10 mouse cellular contexts compared by ENCODE assay signal in genomic region chr6:49142428-49142827, GRCm38 (mm10).
DNase-seq lines count a peak whose midpoint lies in the region; ATAC-seq lines count a peak whose summit lies in the region.
"Had no signal": no experiment of that assay in that cellular context is flagged by ENCODE, and none has a peak within 500 bp of the region (broad histone marks: within the 10 kb centered on the region; RNA-seq: fewer than 3 reads in every experiment).

No protein-coding gene starts in this region.

- no peak for ATAC-seq in CD4-positive, CD25-positive, alpha-beta regulatory T cell, adult 4 months
- no peak for ATAC-seq in liver, embryonic 11.5 days (replicated peaks; ENCODE audit: low FRiP score)
- no peak for ATAC-seq in hindbrain, embryonic 14.5 days (ENCODE audit: low FRiP score)
- no peak for ATAC-seq in forebrain, embryonic 16.5 days

- H3K4me2 ChIP-seq in liver, embryonic 11.5 days, result no peak overlapping the region
- no peak overlapping the region for H3K4me2 ChIP-seq in hindbrain, embryonic 14.5 days (replicated peaks)
- no peak overlapping the region for H3K4me2 ChIP-seq in forebrain, embryonic 16.5 days (ENCODE audit: low read length)
- H3K4me2 ChIP-seq: embryonic facial prominence, embryonic 15.5 days; neural tube, embryonic 13.5 days had no signal

- H3K36me3 ChIP-seq in liver, embryonic 11.5 days (ENCODE audit: control insufficient read depth, insufficient read depth, low read length), result no peaks in the 10 kb centered on the region
- no peaks in the 10 kb centered on the region for H3K36me3 ChIP-seq in hindbrain, embryonic 14.5 days (replicated peaks; ENCODE audit: control insufficient read depth, insufficient read depth)
- no peaks in the 10 kb centered on the region for H3K36me3 ChIP-seq in forebrain, embryonic 16.5 days (ENCODE audit: control insufficient read depth, insufficient read depth)
- H3K36me3 ChIP-seq: embryonic facial prominence, embryonic 15.5 days; neural tube, embryonic 13.5 days had no signal

- peak; percentile 25 for DNase-seq in CD4-positive, CD25-positive, alpha-beta regulatory T cell, adult 2 months (ENCODE audit: low read depth, low spot score)
- DNase-seq in liver, result peak; percentile 14
- no peak for DNase-seq in liver, embryonic 11.5 days (ENCODE audit: low spot score)
- DNase-seq in brain, adult 2 months (ENCODE audit: low read depth, low spot score), result peak; percentile 16
- DNase-seq in lung, adult 18-20 months, result peak; percentile 17 to 41
- DNase-seq in hindbrain, embryonic 14.5 days (ENCODE audit: low spot score), result no peak

- H3K4me3 ChIP-seq in liver, embryonic 11.5 days (ENCODE audit: low read depth, low read length), result no peak overlapping the region
- no peak overlapping the region for H3K4me3 ChIP-seq in hindbrain, embryonic 14.5 days (replicated peaks; ENCODE audit: low read length)
- H3K4me3 ChIP-seq in forebrain, embryonic 16.5 days (replicated peaks; ENCODE audit: low read length), result no peak overlapping the region
- H3K4me3 ChIP-seq: embryonic facial prominence, embryonic 15.5 days; neural tube, embryonic 13.5 days had no signal

- WGBS in liver, embryonic 11.5 days, result 83% methylated on average over 9 of the region's 9 CpGs
- WGBS in hindbrain, embryonic 14.5 days, result 92% methylated on average over 9 of the region's 9 CpGs
- WGBS in forebrain, embryonic 16.5 days, result 88% methylated on average over 9 of the region's 9 CpGs

- no peak overlapping the region for H3K27ac ChIP-seq in liver, embryonic 11.5 days (ENCODE audit: low read depth, low read length)
- H3K27ac ChIP-seq in hindbrain, embryonic 14.5 days, result no peak overlapping the region
- H3K27ac ChIP-seq in forebrain, embryonic 16.5 days (ENCODE audit: low read length), result no peak overlapping the region
- H3K27ac ChIP-seq: embryonic facial prominence, embryonic 15.5 days; neural tube, embryonic 13.5 days had no signal

- H3K9me3 ChIP-seq in liver, embryonic 11.5 days (ENCODE audit: control insufficient read depth, low read length), result no peaks in the 10 kb centered on the region
- no peaks in the 10 kb centered on the region for H3K9me3 ChIP-seq in hindbrain, embryonic 14.5 days (ENCODE audit: control insufficient read depth, low read length)
- no peaks in the 10 kb centered on the region for H3K9me3 ChIP-seq in forebrain, embryonic 16.5 days (ENCODE audit: control insufficient read depth, low read length)
- H3K9me3 ChIP-seq: embryonic facial prominence, embryonic 15.5 days; neural tube, embryonic 13.5 days had no signal

- no peak overlapping the region for H3K9ac ChIP-seq in liver, embryonic 11.5 days (ENCODE audit: low read depth, low read length)
- no peak overlapping the region for H3K9ac ChIP-seq in hindbrain, embryonic 14.5 days
- H3K9ac ChIP-seq in forebrain, embryonic 16.5 days (replicated peaks; ENCODE audit: low read depth, low read length), result no peak overlapping the region
- H3K9ac ChIP-seq: embryonic facial prominence, embryonic 15.5 days; neural tube, embryonic 13.5 days had no signal

- no peaks in the 10 kb centered on the region for H3K27me3 ChIP-seq in liver, embryonic 11.5 days (replicated peaks; ENCODE audit: control insufficient read depth, insufficient read depth, low read length)
- H3K27me3 ChIP-seq in hindbrain, embryonic 14.5 days (ENCODE audit: control insufficient read depth, insufficient read depth, low read length), result no peaks in the 10 kb centered on the region
- no peaks in the 10 kb centered on the region for H3K27me3 ChIP-seq in forebrain, embryonic 16.5 days (replicated peaks; ENCODE audit: control insufficient read depth, insufficient read depth, low read length)
- H3K27me3 ChIP-seq: embryonic facial prominence, embryonic 15.5 days; neural tube, embryonic 13.5 days had no signal

- peaks cover 20% of the 10 kb centered on the region for H3K4me1 ChIP-seq in liver, embryonic 11.5 days (replicated peaks; ENCODE audit: control insufficient read depth, insufficient read depth, low read length)
- H3K4me1 ChIP-seq in hindbrain, embryonic 14.5 days (replicated peaks; ENCODE audit: control insufficient read depth, insufficient read depth, low read length), result no peaks in the 10 kb centered on the region
- peaks cover 5% of the 10 kb centered on the region; the same call in 1 of the 2 replicates for H3K4me1 ChIP-seq in forebrain, embryonic 16.5 days (replicated peaks; ENCODE audit: control insufficient read depth, insufficient read depth, low read length)

Comparison
In these comparisons a context has a peak if more than half of its experiments do, and no peak if none do; other contexts are left out.
1. DNase-seq: peak in CD4-positive, CD25-positive, alpha-beta regulatory T cell, adult 2 months (single experiment), liver (single experiment), brain, adult 2 months (single experiment) and lung, adult 18-20 months (2 of 2); none in liver, embryonic 11.5 days (single experiment) and hindbrain, embryonic 14.5 days (single experiment).